Mouse (Mus musculus) heart, embryonic 14.5 days (tissue): ENCODE data around the gene Spp1. TPM values are rescaled to one million over a fixed set of nuclear protein-coding genes. Genes with fewer than 3 reads are reported as not detected.

Source experiments
- ATAC-seq: fragments of 200-750 bp; cut with Nextera tagmentation; 2 replicates; pipeline ENCODE4 v1.8.0; 2017; ENCODE audit warnings: low read depth, moderate TSS enrichment; ENCODE audit not compliant: insufficient number of reproducible peaks, insufficient read depth, low FRiP score
- H3K27ac ChIP-seq, 2 experiments: fragments of 200-500 bp in 1 of 2; fragments of 300-500 bp in 1 of 2; sonication (generic) in 1 of 2; replicated peaks in 1 of 2; 2 replicates each; pipeline ENCODE4 v1.5.1; 2012 to 2014; ENCODE audit warnings: low read depth in 2 of 2, low read length in 2 of 2, control low read depth in 1 of 2, mild to moderate bottlenecking in 1 of 2, mixed read lengths in 1 of 2; ENCODE audit not compliant: control insufficient read depth in 1 of 2, insufficient read depth in 1 of 2
- H3K27me3 ChIP-seq: fragments of 300-500 bp; sonication (generic); 2 replicates; pipeline ENCODE4 v1.6.1; 2014; ENCODE audit warnings: mild to moderate bottlenecking, low read length, control low read depth; ENCODE audit not compliant: control insufficient read depth, insufficient read depth
- H3K36me3 ChIP-seq: fragments of 300-500 bp; sonication (generic); 2 replicates; pipeline ENCODE4 v1.6.1; 2014; ENCODE audit warnings: mild to moderate bottlenecking, control low read depth, low read length, mixed read lengths; ENCODE audit not compliant: control insufficient read depth, insufficient read depth
- H3K4me1 ChIP-seq, 2 experiments: fragments of 200-500 bp in 1 of 2; fragments of 300-500 bp in 1 of 2; sonication (generic) in 1 of 2; 2 replicates each; pipeline ENCODE4 v1.6.1; 2012 to 2014; ENCODE audit warnings: low read length in 2 of 2, control low read depth in 1 of 2, mixed read lengths in 1 of 2; ENCODE audit not compliant: control insufficient read depth in 2 of 2, insufficient read depth in 2 of 2
- H3K4me2 ChIP-seq: fragments of 300-500 bp; sonication (generic); 2 replicates; pipeline ENCODE4 v1.6.1; 2014; ENCODE audit warnings: mild to moderate bottlenecking, low read length
- H3K4me3 ChIP-seq, 2 experiments: fragments of 200-500 bp in 1 of 2; fragments of 300-500 bp in 1 of 2; sonication (generic) in 1 of 2; 2 replicates each; pipeline ENCODE4 v1.5.1; 2012 to 2014; ENCODE audit warnings: low read length in 2 of 2, mild to moderate bottlenecking in 2 of 2, control low read depth in 1 of 2, low read depth in 1 of 2, moderate library complexity in 1 of 2; ENCODE audit not compliant: control insufficient read depth in 1 of 2, insufficient read depth in 1 of 2
- H3K9ac ChIP-seq: fragments of 300-500 bp; sonication (generic); 2 replicates; pipeline ENCODE4 v1.6.1; 2014; ENCODE audit warnings: mild to moderate bottlenecking, low read length
- H3K9me3 ChIP-seq: fragments of 300-500 bp; sonication (generic); 2 replicates; pipeline ENCODE4 v1.6.1; 2016; ENCODE audit warnings: low read length, control low read depth; ENCODE audit not compliant: control insufficient read depth
- WGBS: fragments of 180-500 bp; shearing (Covaris S2); extraction: QIAGEN DNeasy Blood & Tissue Kit; methylation state at CpG from one replicate; pipeline ENCODE4 v1.1.7; 2014; 5-methylcytosine and 5-hydroxymethylcytosine counted together
- polyA plus RNA-seq: library from polyadenylated mRNA; unstranded; fragments of >200 nt; fragmentation: Nextera tagmentation; extraction: Ambion mirVana; gene quantifications from 2 replicates; pipeline ENCODE4 v1.2.1, GENCODE M21; 2014

Gene Spp1
- polyA plus RNA-seq, 1 experiment from 2014 or later, result 12.8 TPM

GRCm38 (mm10) chr5:104468586-104468985 lies 33.7 kb downstream of the Spp1 start:
- Histone ChIP-seq H3K4me2 (no peak overlapping the region), H3K27me3 (no peaks in the 10 kb centered on the region), H3K4me3 (no peak overlapping the region), H3K4me1 (0 out of 4 replicates have a peak, but pooled peaks cover 0 to 2% of the 10 kb centered on the region in 2 experiments), H3K9me3 (no peaks in the 10 kb centered on the region), H3K27ac (no peak overlapping the region), H3K36me3 (peaks cover 60% of the 10 kb centered on the region), H3K9ac (no peak overlapping the region)
- 90% methylated on average over 5 of the region's 5 CpGs for WGBS
- no peak for ATAC-seq

GRCm38 (mm10) chr5:104470981-104471391 lies 36.1 kb downstream of the Spp1 start:
- Histone ChIP-seq H3K27ac (no peak overlapping the region), H3K4me1 (no peaks in the 10 kb centered on the region), H3K9me3 (no peaks in the 10 kb centered on the region), H3K36me3 (peaks cover 52% of the 10 kb centered on the region), H3K27me3 (no peaks in the 10 kb centered on the region), H3K4me3 (no peak overlapping the region), H3K4me2 (no peak overlapping the region), H3K9ac (no peak overlapping the region)
- no peak for ATAC-seq
- 88% methylated on average over 5 of the region's 5 CpGs for WGBS

GRCm38 (mm10) chr5:104472371-104472770 lies 37.5 kb downstream of the Spp1 start:
- Histone ChIP-seq H3K36me3 (peaks cover 51% of the 10 kb centered on the region), H3K9ac (no peak overlapping the region), H3K4me2 (no peak overlapping the region), H3K9me3 (no peaks in the 10 kb centered on the region), H3K27ac (no peak overlapping the region), H3K4me3 (no peak overlapping the region), H3K27me3 (no peaks in the 10 kb centered on the region), H3K4me1 (no peaks in the 10 kb centered on the region)
- no peak for ATAC-seq
- WGBS, result 91% methylated on average over 8 of the region's 8 CpGs

- H3K36me3 ChIP-seq, result peaks cover 79% of the 10 kb centered on the region
- H3K9me3 ChIP-seq, result no peaks in the 10 kb centered on the region
- no peak overlapping the region for H3K4me2 ChIP-seq
- no peak for ATAC-seq
- H3K4me3 ChIP-seq, result no peak overlapping the region
- H3K4me1 ChIP-seq, result no peaks in the 10 kb centered on the region
- H3K9ac ChIP-seq, result no peak overlapping the region
- WGBS, result 85% methylated on average over 7 of the region's 7 CpGs
- H3K27ac ChIP-seq, result no peak overlapping the region
- H3K27me3 ChIP-seq, result no peaks in the 10 kb centered on the region
Observed at GRCm38 (mm10) chr5:104480367-104480766, 45.4 kb downstream of the Spp1 start.

GRCm38 (mm10) chr5:104482856-104483255 lies 47.9 kb downstream of the Spp1 start:
- H3K9ac ChIP-seq, result no peak overlapping the region
- H3K36me3 ChIP-seq, result peaks cover 90% of the 10 kb centered on the region
- H3K27me3 ChIP-seq, result no peaks in the 10 kb centered on the region
- ATAC-seq, result no peak
- H3K4me3 ChIP-seq, result no peak overlapping the region
- H3K4me1 ChIP-seq, result no peaks in the 10 kb centered on the region
- 60% methylated on average over 8 of the region's 8 CpGs for WGBS
- no peak overlapping the region for H3K4me2 ChIP-seq
- no peaks in the 10 kb centered on the region for H3K9me3 ChIP-seq
- H3K27ac ChIP-seq, result no peak overlapping the region

Other genes starting within 250 kb of the Spp1 start
- 0.09 TPM in 1 of 2 replicates, not detected in the other for gene Dmp1, start 232.5 kb upstream of the Spp1 start, polyA plus RNA-seq
- gene Ibsp, start 135.9 kb upstream of the Spp1 start, polyA plus RNA-seq, result not detected in 2 replicates
- gene Mepe, start 109.8 kb upstream of the Spp1 start, polyA plus RNA-seq, result not detected in 2 replicates
- gene Pkd2, start 24.3 kb downstream of the Spp1 start, polyA plus RNA-seq, result 14.6 and 15.3 TPM in 2 replicates
- gene BC005561, start 73.2 kb downstream of the Spp1 start, polyA plus RNA-seq, result 7.9 and 9.0 TPM in 2 replicates